Mouse (Mus musculus): Measurements from ENCODE around the gene Rasgrp2. TPM values are rescaled to one million over a fixed set of nuclear protein-coding genes. Genes with fewer than 3 reads are reported as not detected.

The Rasgrp2 gene
- polyA plus RNA-seq, 1 experiment: 696 TPM

DNA sequence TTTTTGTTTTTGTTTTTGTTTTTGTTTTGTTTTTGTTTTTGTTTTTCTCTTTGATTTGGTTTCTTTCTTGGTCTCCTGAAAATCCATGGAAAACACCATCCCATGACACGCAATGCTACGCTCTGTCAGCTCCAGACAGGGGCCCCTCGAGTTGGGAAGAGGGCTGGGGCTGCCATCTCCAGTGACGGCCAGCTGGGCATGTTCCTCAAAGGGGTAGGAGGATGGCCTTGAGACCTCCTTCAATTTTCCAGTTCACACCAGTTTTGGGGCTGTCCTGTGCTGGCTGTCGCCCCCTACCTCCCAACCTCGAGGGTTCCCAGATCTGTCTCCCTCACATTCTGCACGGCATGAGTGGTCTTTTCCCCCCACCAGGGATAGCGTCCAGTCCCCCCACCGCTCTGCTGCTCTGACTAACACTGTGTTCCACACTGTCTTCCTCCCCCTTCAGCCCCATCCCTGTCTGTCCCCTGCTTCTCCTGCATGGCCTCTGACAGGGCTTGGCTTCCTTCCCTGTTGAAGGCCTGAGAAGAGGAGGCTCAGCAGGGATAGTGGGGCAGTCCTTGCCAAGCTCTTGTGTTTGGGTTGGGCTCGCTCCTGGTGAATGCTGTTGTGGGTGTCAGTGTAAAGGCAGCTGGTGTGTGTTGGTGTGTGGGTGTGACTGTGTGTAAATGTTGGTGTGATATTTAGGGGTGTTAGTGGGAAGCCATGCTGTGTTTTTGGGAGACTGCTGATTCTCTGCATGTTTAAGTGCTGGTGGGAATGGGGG lies 65.3 kb downstream of the Rasgrp2 start:
- peaks cover 64% of the 10 kb centered on the region for H3K27me3 ChIP-seq (replicated peaks)
- peaks cover 11% of the 10 kb centered on the region for H3K9me3 ChIP-seq
- no peaks in the 10 kb centered on the region for H3K36me3 ChIP-seq (replicated peaks; ENCODE audit: low read length)
- H3K4me3 ChIP-seq (replicated peaks): no peak overlapping the region
- H3K4me1 ChIP-seq: peaks cover 20% of the 10 kb centered on the region
- no peak for TF ChIP-seq FLI1 (IDR thresholded peaks at IDR 0.05; ENCODE audit: low read length)

Other genes starting within 250 kb of the Rasgrp2 start
- gene Majin, start 215.0 kb upstream of the Rasgrp2 start, polyA plus RNA-seq (2012; ENCODE audit: insufficient read depth, low replicate concordance): not detected in 2 replicates
- gene Gpha2, start 173.0 kb upstream of the Rasgrp2 start, polyA plus RNA-seq (2012; ENCODE audit: insufficient read depth, low replicate concordance): not detected in 2 replicates
- gene Ppp2r5b, start 163.5 kb upstream of the Rasgrp2 start, polyA plus RNA-seq (2012; ENCODE audit: insufficient read depth, low replicate concordance): 26.0 and 29.6 TPM in 2 replicates
- 34.7 and 62.6 TPM in 2 replicates for gene Atg2a, start 157.7 kb upstream of the Rasgrp2 start, polyA plus RNA-seq (2012; ENCODE audit: insufficient read depth, low replicate concordance)
- 474 and 728 TPM in 2 replicates for gene Ehd1, start 122.6 kb upstream of the Rasgrp2 start, polyA plus RNA-seq (2012; ENCODE audit: insufficient read depth, low replicate concordance)
- gene Cdc42bpg, start 92.9 kb upstream of the Rasgrp2 start, polyA plus RNA-seq (2012; ENCODE audit: insufficient read depth, low replicate concordance): 4.8 and 6.6 TPM in 2 replicates
- gene Men1, start 64.4 kb upstream of the Rasgrp2 start, polyA plus RNA-seq (2012; ENCODE audit: insufficient read depth, low replicate concordance): 70.2 and 174 TPM in 2 replicates
- 9.3 and 21.8 TPM in 2 replicates for gene Map4k2, start 58.2 kb upstream of the Rasgrp2 start, polyA plus RNA-seq (2012; ENCODE audit: insufficient read depth, low replicate concordance)
- gene Sf1, start 35.6 kb upstream of the Rasgrp2 start, polyA plus RNA-seq (2012; ENCODE audit: insufficient read depth, low replicate concordance): 1,025 and 2,643 TPM in 2 replicates
- gene Pygm, start 14.9 kb upstream of the Rasgrp2 start, polyA plus RNA-seq (2012; ENCODE audit: insufficient read depth, low replicate concordance): 3.6 TPM in 1 of 2 replicates, not detected in the other
- 0.62 and 1.5 TPM in 2 replicates for gene Nrxn2, start 19.4 kb downstream of the Rasgrp2 start, polyA plus RNA-seq (2012; ENCODE audit: insufficient read depth, low replicate concordance)
- gene Slc22a12, start 143.7 kb downstream of the Rasgrp2 start, polyA plus RNA-seq (2012; ENCODE audit: insufficient read depth, low replicate concordance): not detected in 2 replicates

Measured in megakaryocyte, embryonic 14.5 days (primary cell).